Mouse (Mus musculus) urinary bladder, postnatal 10 days (tissue): ENCODE data around the gene 1700019D03Rik.
"Not testable (repeated sequence)": the region's sequence is repeated elsewhere in the genome, so short reads cannot be mapped to it uniquely, and the experiment has no call there.

Experiments
- DNase-seq: peaks from one replicate; pipeline ENCODE4 v3.0.0; 2022; ENCODE audit warnings: low spot score

1700019D03Rik gene

GRCm38 (mm10) chr1:52954456-52954855 is 65.5 kb downstream of the 1700019D03Rik start:
- no peak for DNase-seq

DNA sequence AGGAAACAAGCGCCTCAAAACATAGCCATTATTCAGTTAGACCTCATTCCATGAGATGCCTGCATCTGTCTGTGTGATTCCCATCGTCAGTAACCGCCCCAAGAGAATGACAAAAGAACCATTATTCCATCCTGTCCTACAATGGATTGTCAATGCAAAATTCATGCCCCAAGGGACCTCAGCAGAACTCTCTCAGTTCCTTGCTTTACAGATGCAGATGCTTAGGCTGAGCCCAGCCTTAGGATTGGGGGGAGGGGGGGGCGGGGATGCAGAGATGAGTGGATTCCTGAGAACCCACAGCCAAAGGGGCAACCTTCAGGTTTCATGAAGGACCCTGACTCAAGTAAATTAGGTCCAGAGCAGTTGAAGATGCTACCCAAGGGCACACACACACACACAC is 66.4 kb downstream of the 1700019D03Rik start:
- DNase-seq = no peak

GRCm38 (mm10) chr1:52952551-52953397 is 67.2 kb downstream of the 1700019D03Rik start:
- no peak for DNase-seq

DNA sequence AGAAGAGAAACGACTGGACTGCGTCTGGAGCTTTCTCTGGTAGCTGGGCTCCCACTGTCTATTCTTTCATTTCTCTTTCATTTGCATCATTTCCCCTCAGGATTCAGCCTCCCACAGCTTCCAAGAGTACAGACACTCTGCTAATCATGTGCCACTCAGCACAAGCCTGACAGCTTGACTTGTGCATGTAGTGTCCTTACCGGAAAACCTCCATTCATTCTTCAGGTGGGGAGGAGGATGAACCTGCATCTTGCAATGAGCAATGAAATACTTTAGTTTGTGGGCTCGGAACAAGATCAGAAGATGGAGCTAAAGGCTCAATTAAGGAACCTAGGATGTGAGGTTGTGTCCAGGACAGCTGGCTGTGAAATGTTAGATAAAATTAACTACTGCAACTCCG is 67.8 kb downstream of the 1700019D03Rik start:
- DNase-seq = no peak

DNA sequence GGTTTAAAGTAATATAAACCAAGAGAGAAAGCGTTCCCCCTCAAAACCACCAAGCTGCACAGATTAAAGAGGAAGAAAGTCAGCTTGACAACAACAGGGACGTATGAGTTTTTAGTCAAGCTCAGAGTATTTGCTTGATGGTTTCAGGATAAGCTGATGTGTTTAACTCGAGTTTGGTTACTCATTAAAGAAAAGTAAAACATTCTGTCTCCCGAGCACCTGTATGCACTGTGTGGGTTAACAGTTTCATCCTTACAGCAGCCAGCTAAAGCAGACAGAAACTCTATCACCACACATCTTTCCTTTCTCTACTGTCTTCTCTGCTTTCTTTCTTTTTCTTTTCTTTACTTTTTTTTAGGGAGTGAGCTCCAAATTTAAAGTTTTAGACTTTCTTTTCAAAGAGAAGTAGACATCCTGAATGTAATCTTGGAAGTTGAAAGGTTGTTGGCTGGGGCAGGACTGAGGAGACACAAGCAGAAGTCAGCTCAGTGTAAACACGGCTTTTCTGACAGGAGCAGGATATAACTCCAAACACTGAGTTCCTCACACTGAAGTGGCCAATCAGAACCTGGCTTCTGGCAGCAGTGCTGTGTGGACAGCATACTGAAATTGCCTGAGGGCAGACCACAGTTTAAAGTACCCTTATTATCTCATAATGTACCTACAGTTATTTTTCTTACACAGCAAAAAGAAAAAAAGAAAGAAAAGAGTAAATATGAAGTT is 68.7 kb downstream of the 1700019D03Rik start:
- DNase-seq = no peak

- DNase-seq = no peak
Measured at GRCm38 (mm10) chr1:52947895-52948294, 72.1 kb downstream of the 1700019D03Rik start.

DNA sequence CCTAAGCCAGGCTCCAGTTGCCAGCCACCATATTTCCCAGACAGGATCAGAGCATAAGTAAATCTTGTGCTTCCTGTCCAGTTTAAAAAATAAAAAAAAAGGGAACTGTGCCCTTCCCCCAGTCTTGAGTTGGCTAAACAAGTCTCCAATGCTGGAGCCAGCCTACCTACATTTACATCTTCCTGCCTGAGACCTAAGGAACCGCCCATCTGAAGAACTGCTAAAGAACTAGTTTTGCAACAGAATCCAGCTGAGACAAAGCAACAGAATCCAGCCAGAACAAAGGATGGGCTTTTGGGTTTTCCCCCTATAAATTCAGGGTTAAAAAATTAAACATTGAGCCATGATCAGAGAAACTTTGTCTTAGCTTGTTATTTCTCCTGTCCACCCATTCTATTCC is 81.0 kb downstream of the 1700019D03Rik start:
- DNase-seq = no peak

DNA sequence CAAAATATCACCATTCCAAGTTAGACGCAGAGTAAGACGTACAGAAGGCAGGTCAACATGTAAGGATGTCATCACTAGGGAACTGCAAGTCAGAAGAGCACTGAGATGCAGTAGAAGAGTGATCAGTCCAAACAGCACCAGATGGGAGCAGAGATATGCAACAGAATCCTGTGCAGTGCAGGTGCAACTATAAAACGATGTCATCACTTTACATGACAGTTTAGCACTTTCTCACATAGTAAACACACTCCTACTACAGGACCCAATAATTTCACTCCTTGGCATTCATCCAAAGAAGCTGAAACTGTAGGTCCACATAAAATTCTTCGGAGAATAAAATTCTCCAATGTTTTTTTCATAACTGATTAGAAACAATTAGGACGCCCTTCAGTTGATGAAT is 85.5 kb downstream of the 1700019D03Rik start:
- no peak for DNase-seq

- not testable (repeated sequence) for DNase-seq
Measured at GRCm38 (mm10) chr1:52924482-52924881, 95.5 kb downstream of the 1700019D03Rik start.

DNA sequence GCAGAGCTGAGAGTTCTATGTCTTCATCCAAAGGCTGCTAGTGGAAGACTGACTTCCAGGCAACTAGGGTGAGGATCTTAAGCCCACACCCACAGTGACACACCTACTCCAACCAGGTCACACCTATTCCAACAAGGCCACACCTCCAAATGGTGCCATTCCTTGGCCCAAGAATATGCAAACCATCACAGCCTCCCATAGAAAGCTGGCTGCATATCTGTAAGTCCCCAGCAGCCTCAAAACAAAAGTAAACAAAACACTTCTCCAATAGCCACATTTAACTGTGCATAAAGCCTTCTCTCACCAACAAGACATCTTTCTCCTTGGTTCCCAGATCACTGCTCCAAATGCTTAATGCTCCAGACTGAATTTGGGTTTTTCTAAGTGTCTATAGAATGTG is 101.1 kb downstream of the 1700019D03Rik start:
- DNase-seq = not testable (repeated sequence)

GRCm38 (mm10) chr1:52916655-52917054 is 103.3 kb downstream of the 1700019D03Rik start:
- no peak for DNase-seq

DNA sequence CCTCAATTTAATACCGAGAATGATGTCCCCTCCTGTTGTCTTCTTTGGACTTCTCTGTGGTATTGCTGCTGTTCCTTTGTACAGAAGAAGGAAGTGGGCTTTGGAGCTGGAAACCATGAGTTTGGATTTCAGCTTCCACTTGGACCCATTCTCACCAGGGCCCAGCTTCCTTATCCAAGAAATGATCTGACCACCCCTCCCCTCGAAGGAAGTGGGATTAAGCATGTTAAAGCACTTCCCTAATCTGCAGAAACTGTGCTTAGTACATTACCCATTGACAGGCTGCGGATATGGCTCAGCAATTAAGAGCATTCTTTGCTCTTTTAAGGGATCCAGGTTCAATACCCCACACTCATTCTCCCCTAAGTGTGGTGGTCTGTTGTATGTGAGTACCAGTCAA is 110.2 kb downstream of the 1700019D03Rik start:
- DNase-seq = no peak

- no peak for DNase-seq
Measured at GRCm38 (mm10) chr1:52884208-52884607, 135.8 kb downstream of the 1700019D03Rik start.
